Mouse (Mus musculus) testis, adult 2 months (tissue): ENCODE results near the gene Casp3.

Source experiments
- CTCF ChIP-seq: fragments of 200-500 bp; IDR thresholded peaks from 2 replicates; pipeline ENCODE4 v1.5.1; 2012; ENCODE audit warnings: low read depth, mild to moderate bottlenecking, inconsistent platforms, low read length, moderate library complexity; ENCODE audit not compliant: control insufficient read depth, insufficient read depth, insufficient replicate concordance
- POLR2A ChIP-seq: fragments of 200-500 bp; IDR thresholded peaks from 2 replicates; pipeline ENCODE4 v1.6.1; 2012; ENCODE audit warnings: low read depth, mild to moderate bottlenecking, inconsistent platforms, low read length, moderate library complexity; ENCODE audit not compliant: control insufficient read depth

DNA sequence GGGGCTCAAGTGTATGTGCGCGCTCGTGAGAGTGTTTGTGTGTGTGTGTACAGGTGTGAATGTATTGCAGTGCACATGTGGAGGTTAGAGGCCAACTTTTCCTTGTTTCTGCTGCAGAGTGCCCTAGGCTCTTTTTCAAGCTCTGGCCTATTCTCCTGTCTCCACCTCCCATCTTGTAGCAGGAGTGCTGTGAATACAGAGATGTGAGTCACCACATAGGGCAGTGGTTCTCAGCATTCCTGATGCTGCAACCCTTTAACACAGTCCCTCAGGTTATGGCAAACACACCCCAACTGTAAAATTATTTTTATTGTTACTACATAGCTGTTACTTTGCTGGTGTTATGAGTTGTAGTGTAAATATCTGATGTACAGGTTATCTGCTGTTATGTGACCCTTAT is 13.3 kb downstream of the Casp3 start:
- TF ChIP-seq POLR2A: no peak
- no peak for TF ChIP-seq CTCF
